Mouse (Mus musculus): ENCODE data around the gene Pax2. TPM values are rescaled to one million over a fixed set of nuclear protein-coding genes. Genes with fewer than 3 reads are reported as not detected.

Pax2 gene
- total RNA-seq (2021) = not detected
- long read RNA-seq, experiment 1 = 0 reads
- long read RNA-seq, experiment 2 = 0 reads

GRCm38 (mm10) chr19:44755693-44756420, at the start of gene Pax2:
Gene Pax2 (plus strand): TSS chr19:44756045.
- DNase-seq = peak; percentile 47

DNA sequence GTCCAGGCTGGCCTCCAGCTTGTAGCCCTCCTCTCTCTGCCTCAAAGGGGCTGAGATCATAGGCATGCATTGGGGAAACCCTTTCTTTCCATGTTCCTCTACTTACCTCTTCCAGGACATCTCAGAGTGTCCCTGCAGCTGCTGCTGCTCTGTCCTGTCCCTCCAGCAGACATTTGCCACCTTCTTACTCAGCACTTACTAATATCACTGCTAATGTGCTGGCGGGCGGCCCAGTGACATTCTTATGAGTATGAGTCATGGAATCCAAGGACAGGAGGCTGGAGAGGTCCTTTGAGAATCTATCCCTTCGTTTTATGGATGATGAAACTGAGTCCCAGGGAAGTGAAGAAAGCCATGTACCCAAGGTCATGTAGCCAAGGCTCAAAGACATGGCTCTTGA, 47.0 kb upstream of the Pax2 start:
- peak; percentile 29 for DNase-seq

DNA sequence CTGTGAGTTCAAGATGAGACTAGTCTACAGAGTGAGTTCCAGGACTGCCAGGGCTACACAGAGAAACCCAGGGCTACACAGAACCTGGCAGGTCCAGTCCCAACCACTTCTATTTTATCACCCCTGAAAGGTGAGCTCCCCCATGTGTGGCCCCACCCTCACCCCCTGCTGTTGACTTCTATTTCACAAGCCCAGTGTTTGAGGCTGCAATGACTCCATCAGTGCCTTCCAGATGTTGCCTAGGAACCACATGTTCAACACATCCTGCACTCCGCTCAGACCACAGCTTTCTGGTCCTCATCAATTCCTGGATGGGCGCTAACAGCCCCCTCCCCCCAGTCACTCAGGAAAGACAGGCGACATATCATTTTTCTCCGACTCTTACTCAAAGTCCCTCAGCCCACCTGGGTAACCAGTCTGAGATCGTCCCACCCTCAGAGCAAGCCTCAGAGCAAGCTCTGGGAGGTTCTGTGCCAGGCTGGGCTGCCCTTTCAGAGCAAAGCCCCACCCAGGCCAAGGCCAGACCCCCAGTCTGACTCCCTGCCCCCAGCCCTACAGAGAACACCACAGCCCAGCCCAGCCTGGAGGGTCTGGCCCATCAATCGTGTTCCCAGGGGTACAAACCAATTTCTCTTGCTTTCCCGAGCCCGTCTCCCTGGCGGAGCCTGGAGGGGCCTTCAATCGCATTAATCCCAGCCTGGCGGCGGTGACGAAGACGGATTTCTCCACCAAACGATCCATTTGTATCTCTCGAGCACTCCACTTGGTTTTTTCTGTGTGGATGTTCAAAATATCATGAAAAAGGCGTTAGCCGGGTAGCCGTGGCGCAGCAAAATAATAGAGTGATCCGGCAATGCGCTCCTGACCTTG, 38.9 kb upstream of the Pax2 start:
- no peak for DNase-seq

DNA sequence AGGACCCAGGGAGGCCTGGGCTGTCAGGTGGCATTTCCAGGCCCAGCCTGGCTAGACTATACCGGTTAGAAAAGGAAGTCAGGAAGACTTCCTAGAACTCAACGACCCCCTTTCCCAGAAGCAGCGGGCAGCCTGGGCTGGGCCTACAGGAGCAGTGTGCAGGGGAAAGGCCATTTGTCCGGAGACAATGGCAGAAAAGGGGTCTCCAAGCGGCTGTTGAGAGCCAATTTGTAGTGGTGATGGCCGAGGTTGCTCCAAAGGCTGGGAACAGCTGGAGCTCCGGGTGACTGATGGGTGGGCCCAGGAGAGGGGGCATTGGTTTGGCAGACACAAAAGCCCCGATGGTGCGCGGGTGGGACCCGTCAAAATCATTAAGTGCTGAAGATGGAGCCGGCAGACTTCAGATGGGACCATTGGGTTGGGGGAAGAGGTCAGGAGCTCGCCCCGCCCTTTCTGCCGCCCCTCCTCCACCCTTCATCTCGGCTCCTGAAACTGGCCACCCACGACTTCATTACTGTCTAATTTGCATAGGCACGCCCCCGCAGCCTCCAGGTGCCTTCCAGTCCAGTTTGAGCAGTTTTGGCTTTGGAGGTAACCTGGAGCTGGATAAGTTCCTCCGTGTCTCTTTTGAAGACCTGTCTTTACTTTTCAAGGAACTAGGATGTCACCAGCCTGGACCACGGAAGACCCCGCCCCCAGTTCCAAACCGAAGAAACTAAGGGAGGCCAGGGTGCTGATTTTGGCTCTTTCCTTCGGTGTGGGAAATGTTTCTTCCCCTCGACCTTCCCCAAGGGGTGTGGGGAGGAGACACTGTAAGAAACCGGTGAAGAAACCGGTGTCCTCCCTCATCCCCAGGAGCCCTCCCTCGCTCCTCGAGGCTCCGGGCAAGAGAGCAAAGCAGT, 36.3 kb upstream of the Pax2 start:
- no peak for DNase-seq

- no peak for DNase-seq
These were observed 35.7 kb upstream of the Pax2 start for GRCm38 (mm10) chr19:44720194-44720521.

GRCm38 (mm10) chr19:44723611-44724440, 32.0 kb upstream of the Pax2 start:
- no peak for DNase-seq

DNA sequence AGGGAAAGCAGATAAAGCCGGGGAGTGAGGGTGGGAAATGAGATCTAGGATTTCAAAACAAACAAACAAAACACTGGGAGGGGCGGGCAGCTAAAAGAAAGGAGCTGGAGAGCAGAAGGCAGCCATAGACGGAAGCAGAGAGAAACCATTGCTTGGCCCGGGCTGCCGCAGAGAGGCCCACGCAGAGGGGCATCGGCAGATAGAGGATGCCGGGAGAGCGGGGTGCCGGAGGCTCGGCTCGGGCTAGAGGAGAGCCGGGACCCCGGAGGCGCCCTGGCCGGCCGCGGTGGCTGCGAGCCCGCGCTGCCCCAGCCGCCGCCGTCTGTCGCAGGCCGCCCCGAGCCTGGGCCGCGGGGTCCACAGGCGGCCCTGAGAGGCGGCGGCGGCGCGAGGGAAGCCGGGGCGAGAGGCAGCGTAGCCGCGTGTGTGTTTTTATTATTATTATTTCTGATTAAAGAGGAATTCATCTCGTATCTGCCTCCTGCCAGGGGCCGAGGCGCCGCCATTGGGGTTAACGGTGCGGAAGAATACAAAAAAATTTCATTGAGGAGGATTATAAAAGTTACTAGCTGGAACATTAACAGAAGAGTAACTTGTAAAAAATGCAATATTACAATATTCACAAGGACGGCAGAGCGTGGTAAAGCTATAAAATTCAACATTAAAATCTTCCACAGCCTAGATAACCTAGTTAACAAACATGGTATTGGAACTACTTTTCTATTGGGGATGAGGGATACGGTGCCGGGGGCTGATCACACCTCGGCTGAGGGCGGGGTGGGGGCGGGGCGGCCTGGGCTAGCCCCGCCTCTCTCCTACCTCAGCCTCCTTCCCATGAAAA, 29.7 kb upstream of the Pax2 start:
- DNase-seq = peak; percentile 42

DNA sequence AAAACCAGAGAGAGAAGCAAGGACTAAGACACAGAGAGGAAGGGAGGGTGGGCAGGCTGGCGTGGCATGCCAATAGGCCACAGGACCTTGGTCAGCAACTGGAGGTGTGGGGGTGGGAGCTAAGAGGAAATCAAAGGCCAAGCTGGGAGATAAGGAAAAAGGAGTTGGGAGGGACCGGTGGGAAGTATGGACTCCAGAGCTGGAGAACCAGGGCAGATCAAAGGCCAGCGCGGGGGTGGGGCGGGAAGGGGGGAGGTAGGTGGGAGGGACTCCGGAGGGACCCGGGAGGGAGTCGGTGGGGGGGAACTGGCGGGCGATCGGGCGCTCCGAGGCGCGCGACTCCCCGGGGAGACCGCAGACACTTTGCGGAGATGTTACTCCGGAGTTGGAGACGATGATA, 21.7 kb upstream of the Pax2 start:
- DNase-seq = no peak

DNA sequence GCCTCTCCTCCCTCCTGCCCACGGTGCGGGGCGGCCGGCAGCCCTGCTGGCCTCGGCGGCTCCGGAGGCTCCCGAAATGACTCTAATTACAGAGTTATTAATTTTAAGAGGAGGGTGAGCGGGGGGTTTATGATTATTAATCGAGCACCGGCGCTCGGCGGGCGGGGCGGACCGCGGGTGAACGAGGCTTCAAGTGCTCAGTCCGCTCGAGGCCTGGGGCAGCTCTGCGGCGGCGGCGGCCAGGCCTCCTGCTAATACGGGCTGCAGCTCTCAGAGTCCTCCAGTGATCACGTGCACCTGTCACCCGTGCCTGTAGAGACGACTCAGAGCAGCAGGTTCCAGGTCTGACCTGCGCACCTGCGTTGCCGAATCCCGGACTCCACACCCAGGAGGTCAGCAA, 21.2 kb upstream of the Pax2 start:
- DNase-seq = no peak

GRCm38 (mm10) chr19:44740300-44740699, 15.5 kb upstream of the Pax2 start:
- no peak for DNase-seq

DNA sequence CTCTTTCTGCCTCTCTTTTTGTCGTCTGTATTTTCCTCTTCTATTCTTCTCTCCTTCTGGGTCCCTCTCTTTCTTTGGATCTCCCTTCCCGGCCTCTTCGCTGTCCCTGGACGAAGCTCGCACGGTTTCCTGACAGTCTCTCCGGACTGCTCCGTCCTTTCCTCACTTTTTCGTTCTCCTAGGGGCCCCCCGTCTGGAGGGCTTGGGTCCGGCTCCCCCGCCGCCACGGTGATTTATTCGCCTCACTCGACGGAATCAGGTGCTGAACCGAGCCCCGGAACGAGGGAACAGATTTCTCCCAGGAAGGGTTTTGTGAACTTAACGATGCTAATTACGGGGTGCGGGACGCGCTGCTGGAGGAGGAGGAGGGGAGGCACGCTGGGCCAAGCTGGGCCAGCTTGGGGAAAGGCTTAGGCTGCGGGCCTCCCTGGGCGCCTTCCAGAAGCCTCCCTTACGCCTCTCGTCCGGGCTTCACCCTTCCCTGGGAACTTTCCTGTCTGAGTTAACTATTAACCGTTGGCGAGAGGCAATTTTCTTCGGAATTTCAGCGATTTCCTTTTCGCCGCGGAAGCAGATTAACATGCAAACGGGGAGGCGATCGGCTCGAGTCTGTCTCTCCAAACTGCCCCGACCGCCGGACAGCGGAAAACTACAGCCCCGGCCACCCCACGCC, 14.6 kb upstream of the Pax2 start:
- DNase-seq = no peak

DNA sequence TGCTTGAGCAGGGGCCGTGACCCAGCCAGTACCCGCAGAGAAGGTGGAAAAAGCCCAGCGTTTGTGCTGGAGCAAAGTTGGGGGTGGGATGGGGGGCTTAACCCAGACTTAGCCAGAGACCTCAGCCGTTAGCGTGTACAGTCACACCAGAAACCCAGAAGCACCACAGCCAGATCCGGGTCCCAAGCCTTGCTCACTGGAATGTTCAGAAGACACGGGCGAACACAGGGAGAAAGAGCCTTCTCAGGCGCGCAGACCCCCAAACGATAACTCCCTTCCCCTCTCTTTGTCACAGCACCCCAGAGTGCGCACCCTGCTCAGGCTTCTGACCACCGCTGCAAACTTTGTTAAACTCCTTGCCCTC, 14.1 kb upstream of the Pax2 start:
- no peak for DNase-seq

DNA sequence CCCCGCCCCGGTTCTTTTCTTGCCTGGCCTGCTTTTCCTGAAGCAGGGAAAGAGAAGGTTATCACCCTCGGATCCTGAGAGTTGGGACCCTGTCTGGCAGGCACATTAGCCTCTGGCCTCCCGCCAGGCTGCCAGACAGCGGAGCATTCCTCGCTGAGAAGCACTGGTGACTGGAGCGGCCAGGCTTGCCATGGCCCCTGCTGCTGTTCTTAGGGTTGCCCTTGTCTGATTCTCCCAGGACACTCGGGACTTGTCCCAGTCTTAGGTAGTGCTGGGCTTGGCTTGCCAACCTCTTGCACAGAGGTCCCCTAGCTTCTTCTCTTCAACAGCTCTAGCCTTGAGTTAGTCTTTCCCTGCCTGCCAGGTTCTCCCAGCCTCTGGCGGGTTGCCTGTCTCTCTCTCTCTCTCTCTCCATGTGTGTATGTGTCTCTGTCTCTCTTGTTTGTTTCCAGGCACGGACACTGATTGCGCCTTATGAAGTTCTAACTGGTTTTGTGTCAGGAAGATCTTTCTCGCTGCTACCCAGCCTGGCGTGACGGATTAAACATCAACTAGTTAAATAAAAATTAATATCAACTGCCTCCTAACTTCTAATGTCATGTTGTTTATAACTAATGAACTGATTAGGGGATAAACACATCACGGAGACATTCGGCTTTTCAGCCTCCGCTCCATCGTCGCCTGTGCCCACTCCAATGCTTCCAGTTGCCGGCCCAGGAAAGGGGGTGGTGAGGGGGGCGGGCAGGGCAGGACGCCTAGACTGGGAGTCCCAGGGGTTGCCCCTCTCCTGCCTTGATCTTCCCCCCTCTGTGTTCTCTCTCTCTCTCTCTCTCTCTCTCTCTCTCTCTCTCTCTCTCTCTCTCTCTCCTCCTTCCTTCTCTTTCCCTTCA, 13.5 kb upstream of the Pax2 start:
- no peak for DNase-seq

DNA sequence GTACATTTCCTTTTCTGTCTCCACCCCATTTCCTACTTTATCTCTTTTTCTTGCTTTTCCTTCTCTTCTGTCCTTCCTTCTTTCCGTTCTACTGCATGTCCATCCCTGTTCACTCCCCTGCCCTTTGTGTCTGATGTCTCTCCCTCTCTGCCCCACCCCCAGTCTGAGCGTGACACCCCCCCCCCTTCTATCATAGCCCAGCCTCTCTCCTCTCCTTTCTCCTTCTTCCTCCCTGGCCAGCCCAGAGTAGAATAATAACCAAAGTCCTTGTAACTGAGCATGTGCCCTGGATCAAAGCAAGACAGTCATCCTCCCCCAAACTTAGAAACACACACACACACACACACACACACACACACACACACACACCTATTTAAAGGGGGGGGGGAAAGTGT, 12.8 kb upstream of the Pax2 start:
- no peak for DNase-seq

- no peak for DNase-seq
These were observed 11.8 kb upstream of the Pax2 start for GRCm38 (mm10) chr19:44743961-44744520.

DNA sequence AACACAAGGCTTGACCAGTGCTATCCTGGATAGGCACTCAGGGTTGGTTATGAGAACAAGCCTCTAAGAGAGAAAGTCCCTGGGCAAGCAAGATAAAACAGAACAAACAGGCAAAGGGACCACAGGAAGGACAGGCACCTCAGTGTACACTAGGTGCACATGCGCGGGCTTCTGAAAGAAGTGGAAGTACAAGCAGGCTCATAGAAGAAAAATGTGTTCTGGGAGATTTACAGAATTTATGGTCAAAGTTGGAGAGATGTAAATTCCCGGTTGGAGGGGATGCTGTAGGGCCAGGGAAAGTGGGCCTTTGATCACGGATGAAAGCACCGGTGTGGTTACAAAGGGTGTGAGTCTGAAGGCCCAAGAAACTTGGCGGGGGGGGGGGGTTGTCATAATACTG, 10.1 kb upstream of the Pax2 start:
- DNase-seq = no peak

DNA sequence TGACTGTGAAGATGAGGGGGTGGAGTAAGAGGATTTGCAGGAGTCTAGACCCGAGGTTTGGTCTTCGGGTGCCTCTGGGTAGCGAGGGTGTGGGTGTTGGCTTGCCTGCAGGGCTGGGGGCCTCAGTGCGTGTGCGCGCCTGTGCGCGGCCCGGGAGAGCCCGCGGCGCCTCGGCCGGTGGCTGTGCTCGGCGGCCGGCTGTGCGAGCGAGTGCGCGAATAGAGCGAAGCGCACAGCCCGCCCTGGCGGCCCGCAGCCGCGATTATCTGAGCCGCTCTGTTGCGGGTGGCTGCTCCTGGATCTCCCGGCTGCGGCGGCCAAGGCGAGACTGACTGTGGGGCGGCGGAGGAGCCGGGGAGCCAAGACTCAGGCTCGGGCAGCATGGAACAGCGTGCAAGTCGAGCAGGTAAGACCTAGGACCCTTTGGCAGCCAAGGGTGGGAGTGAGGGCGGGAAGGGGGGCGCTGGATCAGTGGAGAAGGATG, 9.3 kb upstream of the Pax2 start:
- DNase-seq = no peak

DNA sequence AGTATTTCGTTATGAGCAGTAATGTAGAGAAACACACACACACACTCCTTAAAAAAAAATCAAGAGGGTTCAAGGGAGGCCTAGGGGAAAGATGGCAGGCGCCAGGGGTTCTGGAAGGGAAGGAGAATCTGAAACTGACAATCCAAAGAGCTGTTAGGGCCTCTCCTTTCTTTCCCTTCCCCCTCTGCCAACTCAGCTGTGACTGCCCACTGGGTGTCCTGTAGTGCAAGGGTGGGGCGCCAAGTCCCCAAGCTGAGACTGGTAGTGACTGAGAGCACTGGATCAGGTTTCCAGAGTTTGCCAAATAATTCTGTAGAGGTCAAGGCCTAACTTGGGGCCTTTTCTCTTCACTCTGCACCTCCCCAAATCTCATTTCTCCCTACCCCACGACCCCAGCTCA, 8.4 kb upstream of the Pax2 start:
- DNase-seq = no peak

DNA sequence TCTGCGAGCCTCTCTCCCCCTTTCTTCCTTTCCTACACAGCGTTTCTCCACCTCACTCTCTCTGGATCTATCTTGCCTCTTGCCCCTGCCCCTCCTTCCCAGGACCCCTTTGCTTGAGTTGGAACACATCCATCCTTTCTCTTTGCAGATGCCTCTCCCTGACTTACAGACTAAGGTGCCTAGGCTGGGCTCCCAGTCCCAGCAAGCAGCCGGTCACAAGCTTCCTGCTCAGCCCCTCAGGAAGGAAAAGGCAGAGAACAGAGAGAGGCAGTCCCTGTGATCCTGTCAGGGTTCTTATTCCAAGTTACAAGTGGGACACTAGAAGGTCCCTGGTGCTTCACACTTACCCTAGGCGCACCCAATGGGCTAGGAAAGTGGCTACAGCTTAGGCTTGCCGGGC, 7.6 kb upstream of the Pax2 start:
- DNase-seq = no peak
